ENCODE assay signal across 8 mouse cellular contexts in genomic region chr11:51967443-51968401, GRCm38 (mm10). TPM values are rescaled to one million over a fixed set of nuclear protein-coding genes. Genes with fewer than 3 reads are reported as not detected.
DNase-seq lines count a peak whose midpoint lies in the region; ATAC-seq and TF ChIP-seq lines count a peak whose summit lies in the region.

Gene Cdkn2aipnl (plus strand): TSS chr11:51967661.

- no peak for TF ChIP-seq POLR2A in bone marrow macrophage, adult 2 months (IDR thresholded peaks at IDR 0.05; ENCODE audit: borderline replicate concordance, low read depth, low read length)
- peak; percentile 64 for TF ChIP-seq POLR2A in embryonic fibroblast, embryonic 13.5 days (IDR thresholded peaks at IDR 0.05; ENCODE audit: low read depth, low read length)

- peaks cover 8% of the 10 kb centered on the region for H3K4me1 ChIP-seq in bone marrow macrophage, adult 2 months (ENCODE audit: control insufficient read depth, insufficient read depth, low read length)
- H3K4me1 ChIP-seq in embryonic fibroblast, embryonic 13.5 days (ENCODE audit: control insufficient read depth, insufficient read depth, low read length): no peaks in the 10 kb centered on the region; the same call in 1 of the 2 replicates
- peaks cover 13% of the 10 kb centered on the region for H3K4me1 ChIP-seq in heart, embryonic 10.5 days
- peaks cover 11% of the 10 kb centered on the region for H3K4me1 ChIP-seq in kidney, embryonic 15.5 days

- peak within 1 kb of the TSS; percentile 69 for H3K9ac ChIP-seq in kidney, embryonic 15.5 days

- DNase-seq in A20 (ENCODE audit: low read depth, low spot score) (peak; percentile 95), liver (peak; percentile 96)
- DNase-seq in heart, embryonic 10.5 days (ENCODE audit: low spot score): peak; percentile 96
- peak; percentile 99 to 100 for DNase-seq in spleen, postnatal 4 days (ENCODE audit: low spot score in 2 of 2)

- H3K9me3 ChIP-seq in heart, embryonic 10.5 days: no peaks in the 10 kb centered on the region
- no peaks in the 10 kb centered on the region for H3K9me3 ChIP-seq in kidney, embryonic 15.5 days (replicated peaks)

- TF ChIP-seq CTCF in bone marrow macrophage, adult 2 months (IDR thresholded peaks at IDR 0.05; ENCODE audit: low read depth, low read length): peak; percentile 41; the same call in 1 of the 2 replicates
- TF ChIP-seq CTCF in embryonic fibroblast, embryonic 13.5 days (IDR thresholded peaks at IDR 0.05; ENCODE audit: borderline replicate concordance, insufficient read depth, low read length): peak; percentile 86

- peak; percentile 93 for ATAC-seq in kidney, embryonic 15.5 days (replicated peaks; ENCODE audit: low FRiP score)
- ATAC-seq in monocyte, adult 5-6 weeks (replicated peaks; ENCODE audit: insufficient number of reproducible peaks, low FRiP score, low TSS enrichment, poor library complexity, severe bottlenecking): peak; percentile 91

- peaks cover 32% of the 10 kb centered on the region for H3K36me3 ChIP-seq in heart, embryonic 10.5 days
- peaks cover 34% of the 10 kb centered on the region for H3K36me3 ChIP-seq in kidney, embryonic 15.5 days

- H3K4me3 ChIP-seq in bone marrow macrophage, adult 2 months (ENCODE audit: insufficient read depth, low read length): peak within 1 kb of the TSS; percentile 71
- peak within 1 kb of the TSS; percentile 70 for H3K4me3 ChIP-seq in embryonic fibroblast, embryonic 13.5 days (ENCODE audit: insufficient read depth, low read length)
- H3K4me3 ChIP-seq in heart, embryonic 10.5 days: peak within 1 kb of the TSS; percentile 79
- H3K4me3 ChIP-seq in kidney, embryonic 15.5 days (replicated peaks): peak within 1 kb of the TSS; percentile 66

- no peaks in the 10 kb centered on the region for H3K27me3 ChIP-seq in heart, embryonic 10.5 days (ENCODE audit: insufficient read depth, poor library complexity, severe bottlenecking)
- H3K27me3 ChIP-seq in kidney, embryonic 15.5 days: no peaks in the 10 kb centered on the region

- WGBS in heart, embryonic 10.5 days: 2% methylated on average over 63 of the region's 63 CpGs
- WGBS in kidney, embryonic 15.5 days: 1% methylated on average over 62 of the region's 63 CpGs

- H3K4me2 ChIP-seq in kidney, embryonic 15.5 days: peak within 1 kb of the TSS; percentile 83

- H3K27ac ChIP-seq in bone marrow macrophage, adult 2 months (ENCODE audit: insufficient read depth, low read depth, low read length): peak within 1 kb of the TSS; percentile 49
- H3K27ac ChIP-seq in embryonic fibroblast, embryonic 13.5 days (ENCODE audit: insufficient read depth, low read length): no peak within 1 kb of the TSS
- peak within 1 kb of the TSS; percentile 91 for H3K27ac ChIP-seq in heart, embryonic 10.5 days
- peak within 1 kb of the TSS; percentile 46; the same call in 1 of the 2 replicates for H3K27ac ChIP-seq in kidney, embryonic 15.5 days

RNA-seq across cellular contexts. Expression of gene Cdkn2aipnl, which starts in this region (rescaled TPM):
- 31.9 and 32.1 TPM in 2 replicates for polyA plus RNA-seq in bone marrow macrophage, adult 2 months (2012; ENCODE audit: insufficient read depth, insufficient read length, missing spikeins)
- 18.0 and 28.1 TPM in 2 replicates for polyA plus RNA-seq in embryonic fibroblast, embryonic 13.5 days (2011; ENCODE audit: insufficient read length, low read depth, missing spikeins)
- polyA plus RNA-seq in heart, embryonic 10.5 days (2016; fragmentation: Nextera tagmentation; extraction: Ambion mirVana): 89.1 and 105 TPM in 2 replicates
- polyA plus RNA-seq in kidney, embryonic 15.5 days (2015; fragmentation: Nextera tagmentation; extraction: Ambion mirVana): 95.7 and 96.9 TPM in 2 replicates
- 45.8 to 58.1 TPM (median 49.2 TPM) in 3 replicates for total RNA-seq in monocyte, adult 5-6 weeks (2017)
